Mouse (Mus musculus): Measurements from ENCODE around the gene Rbp2. TPM values are rescaled to one million over a fixed set of nuclear protein-coding genes. Genes with fewer than 3 reads are reported as not detected.

Rbp2 gene
- 0.67 and 1.1 TPM in 2 replicates for polyA plus RNA-seq (2016; fragmentation: Nextera tagmentation; extraction: Ambion mirVana)

DNA sequence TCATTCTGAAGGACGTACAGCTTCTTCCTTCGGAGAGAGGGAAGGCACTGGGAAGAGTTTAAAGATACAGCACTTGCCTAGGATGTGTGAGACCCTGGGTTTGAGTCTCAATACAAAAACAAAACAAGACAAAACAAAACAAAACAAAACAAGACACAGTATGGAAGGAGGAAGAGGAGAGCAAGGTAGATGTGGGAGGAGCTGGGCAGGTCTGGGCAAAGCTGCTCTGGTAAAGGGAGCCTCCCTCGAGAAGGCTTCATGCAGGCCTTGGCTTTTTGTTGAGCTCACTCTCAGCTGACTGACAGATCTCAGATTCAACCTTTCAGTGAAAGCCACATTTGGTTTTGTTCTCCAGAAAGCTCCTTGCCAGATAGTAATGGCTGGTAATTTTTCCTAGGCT, at the start of gene Rbp2:
Gene Rbp2, plus strand, starts transcription at position 301 of the 400 bp plus-strand sequence.
- Histone ChIP-seq H3K27me3 (no peaks in the 10 kb centered on the region), H3K9me3 (replicated peaks) (no peaks in the 10 kb centered on the region), H3K4me3 (no peak within 1 kb of the TSS), H3K36me3 (no peaks in the 10 kb centered on the region), H3K4me2 (replicated peaks) (no peak within 1 kb of the TSS), H3K9ac (no peak within 1 kb of the TSS), H3K4me1 (0 out of 2 replicates have a peak, but pooled peaks cover 2% of the 10 kb centered on the region), H3K27ac (no peak within 1 kb of the TSS)
- no peak for ATAC-seq (ENCODE audit: low FRiP score)
- 83% methylated on average over 3 of the region's 3 CpGs for WGBS

DNA sequence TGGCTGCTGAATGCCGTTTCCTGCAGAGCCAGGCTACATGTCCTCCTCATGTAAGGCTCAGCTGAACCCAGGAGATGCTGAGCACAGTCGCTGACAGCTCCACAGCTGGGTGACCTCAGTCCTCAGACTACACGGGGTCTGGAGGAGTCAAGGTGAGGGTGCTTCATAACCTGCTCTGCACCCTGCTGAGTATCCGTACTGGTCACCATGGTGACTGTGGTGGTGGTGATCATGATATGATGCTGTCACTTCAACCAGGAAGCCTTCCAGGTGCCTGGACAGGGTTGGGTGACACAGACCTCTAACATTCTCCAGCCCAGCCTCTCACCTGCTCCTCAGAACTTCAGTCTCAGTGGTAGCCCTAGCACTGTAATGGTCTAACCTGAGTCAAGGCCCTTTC, 48.1 kb upstream of the Rbp2 start:
- 0 out of 2 replicates have a peak, but pooled peaks cover 4% of the 10 kb centered on the region for H3K36me3 ChIP-seq
- 87% methylated on average over 4 of the region's 4 CpGs for WGBS
- H3K4me1 ChIP-seq = peaks cover 15% of the 10 kb centered on the region
- H3K4me2 ChIP-seq (replicated peaks) = no peak overlapping the region
- no peaks in the 10 kb centered on the region for H3K9me3 ChIP-seq (replicated peaks)
- peaks cover 9% of the 10 kb centered on the region; the same call in 1 of the 2 replicates for H3K27me3 ChIP-seq
- no peak overlapping the region for H3K4me3 ChIP-seq
- H3K9ac ChIP-seq = no peak overlapping the region
- no peak for ATAC-seq (ENCODE audit: low FRiP score)
- H3K27ac ChIP-seq = no peak overlapping the region

DNA sequence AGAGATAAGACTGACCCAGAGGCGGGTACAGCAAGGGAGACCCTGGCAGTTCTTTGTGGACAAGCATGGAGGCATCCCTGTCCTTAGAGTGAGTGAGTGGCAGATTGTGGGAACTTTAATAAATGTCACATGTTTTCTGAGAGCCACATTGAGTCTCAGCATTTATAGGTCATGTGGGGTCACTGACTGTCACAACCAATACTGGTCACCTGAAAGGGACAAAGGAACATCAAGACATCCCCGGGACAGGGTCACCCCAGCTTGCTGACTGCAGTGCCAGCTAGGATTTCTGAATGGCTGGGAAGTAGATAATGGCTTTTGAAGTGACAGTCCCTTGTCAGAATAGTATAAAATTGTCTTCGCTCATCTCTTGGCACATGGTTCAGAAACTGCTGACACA, 46.8 kb upstream of the Rbp2 start:
- H3K36me3 ChIP-seq = 0 out of 2 replicates have a peak, but pooled peaks cover 4% of the 10 kb centered on the region

DNA sequence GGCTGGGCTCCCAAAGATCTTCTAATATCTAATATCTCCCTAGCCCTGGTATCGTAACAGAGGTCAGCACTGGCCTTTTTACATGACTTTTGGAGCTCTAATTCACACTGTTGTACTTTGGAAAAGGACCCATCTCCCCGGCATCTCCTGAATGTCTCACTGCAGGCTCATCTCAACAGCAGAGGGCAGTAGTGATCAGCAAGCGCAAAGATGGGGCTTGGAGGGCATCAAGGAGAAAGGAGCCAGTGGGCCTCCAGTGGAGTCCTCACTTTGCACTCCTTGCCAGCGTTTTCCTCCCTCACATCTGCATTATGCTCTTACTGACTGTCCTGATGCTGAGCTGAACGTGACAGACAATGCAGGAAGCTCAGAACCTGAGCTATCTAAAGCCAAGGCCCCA, 43.3 kb upstream of the Rbp2 start:
- Histone ChIP-seq H3K36me3 (peaks cover 6% of the 10 kb centered on the region; the same call in 1 of the 2 replicates), H3K4me3 (no peak overlapping the region), H3K9me3 (replicated peaks) (no peaks in the 10 kb centered on the region), H3K27ac (no peak overlapping the region), H3K4me2 (replicated peaks) (no peak overlapping the region), H3K4me1 (0 out of 2 replicates have a peak, but pooled peaks cover 3% of the 10 kb centered on the region), H3K9ac (no peak overlapping the region), H3K27me3 (0 out of 2 replicates have a peak, but pooled peaks cover under 1% of the 10 kb centered on the region)
- WGBS = 54% methylated on average over 5 of the region's 5 CpGs
- ATAC-seq (ENCODE audit: low FRiP score) = no peak

More for the DNA sequence above, 46.8 kb upstream of the Rbp2 start:
- Histone ChIP-seq H3K27me3 (peaks cover 9% of the 10 kb centered on the region; the same call in 1 of the 2 replicates), H3K4me1 (peaks cover 5% of the 10 kb centered on the region; the same call in 1 of the 2 replicates), H3K4me2 (replicated peaks) (no peak overlapping the region), H3K27ac (no peak overlapping the region), H3K4me3 (no peak overlapping the region), H3K9me3 (replicated peaks) (no peaks in the 10 kb centered on the region), H3K9ac (no peak overlapping the region)
- no peak for ATAC-seq (ENCODE audit: low FRiP score)
- 54% methylated on average over 3 of the region's 3 CpGs for WGBS

DNA sequence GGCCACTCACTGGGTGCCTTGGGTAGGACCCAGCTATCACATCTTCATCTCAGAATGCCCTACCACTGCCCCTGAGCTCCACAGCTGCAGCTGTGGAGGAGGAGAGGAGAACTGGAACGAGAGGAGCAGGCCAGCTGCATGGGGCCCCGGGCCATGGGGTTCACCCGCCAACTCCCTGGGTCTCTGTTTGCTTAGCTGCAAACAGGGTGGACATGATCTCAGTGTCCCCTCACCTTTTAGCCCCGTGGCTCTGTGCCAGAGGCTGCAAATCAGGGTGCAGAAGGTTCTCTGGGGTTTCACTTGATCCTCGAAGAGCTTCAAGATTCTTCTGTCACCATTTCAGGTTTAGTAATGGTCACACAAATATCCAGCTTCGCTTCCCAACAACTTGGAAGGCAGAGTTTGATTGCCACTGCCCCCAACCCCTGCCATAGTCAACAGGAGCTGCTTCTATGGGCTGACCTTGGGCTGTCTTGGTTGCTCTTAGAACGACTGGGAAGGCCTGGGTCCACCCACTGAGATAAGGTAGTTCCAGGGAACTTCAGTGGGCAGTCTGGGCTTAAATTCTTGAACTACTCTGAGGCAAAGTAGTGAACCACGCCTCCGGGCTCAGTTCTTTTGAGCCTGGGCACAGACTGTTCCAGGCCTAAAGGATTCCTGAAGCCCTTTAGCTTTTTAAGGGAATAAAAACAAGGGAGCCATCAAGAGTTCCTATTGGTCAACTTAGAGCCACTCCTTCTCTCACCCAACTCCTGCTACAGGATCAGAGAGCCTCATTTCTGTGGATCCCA, 40.4 kb upstream of the Rbp2 start:
- no peak overlapping the region for H3K4me3 ChIP-seq
- ATAC-seq (ENCODE audit: low FRiP score) = no peak
- WGBS = 87% methylated on average over 9 of the region's 9 CpGs
- H3K4me2 ChIP-seq (replicated peaks) = no peak overlapping the region
- peaks cover 6% of the 10 kb centered on the region; the same call in 1 of the 2 replicates for H3K36me3 ChIP-seq
- H3K4me1 ChIP-seq = no peaks in the 10 kb centered on the region
- no peak overlapping the region for H3K27ac ChIP-seq
- H3K9me3 ChIP-seq (replicated peaks) = no peaks in the 10 kb centered on the region
- no peaks in the 10 kb centered on the region for H3K27me3 ChIP-seq
- no peak overlapping the region for H3K9ac ChIP-seq

DNA sequence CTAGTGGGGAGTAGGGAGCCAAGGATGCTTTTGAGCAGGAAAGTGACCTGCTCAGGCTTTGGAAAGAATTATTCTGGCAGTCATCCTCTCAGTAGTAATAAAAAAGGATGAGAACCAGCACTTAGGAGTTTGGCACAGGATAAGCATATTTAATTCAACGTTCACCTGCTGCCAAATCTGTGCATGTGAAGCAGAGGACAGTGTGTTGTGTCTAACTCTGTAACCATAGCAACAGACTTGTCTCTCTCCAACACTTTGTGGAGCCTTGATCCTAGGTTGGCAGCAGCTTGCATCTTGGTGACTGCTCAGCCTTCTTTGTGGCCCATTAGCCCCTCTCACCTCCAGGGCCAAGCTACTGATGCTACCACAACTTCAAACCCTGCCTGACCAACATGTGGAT, 34.9 kb upstream of the Rbp2 start:
- Histone ChIP-seq H3K4me3 (no peak overlapping the region), H3K4me1 (no peaks in the 10 kb centered on the region), H3K27ac (no peak overlapping the region), H3K4me2 (replicated peaks) (no peak overlapping the region), H3K27me3 (no peaks in the 10 kb centered on the region), H3K36me3 (no peaks in the 10 kb centered on the region), H3K9me3 (replicated peaks) (no peaks in the 10 kb centered on the region), H3K9ac (no peak overlapping the region)
- WGBS = 74% methylated on average over 1 of the region's 1 CpGs
- ATAC-seq (ENCODE audit: low FRiP score) = no peak

DNA sequence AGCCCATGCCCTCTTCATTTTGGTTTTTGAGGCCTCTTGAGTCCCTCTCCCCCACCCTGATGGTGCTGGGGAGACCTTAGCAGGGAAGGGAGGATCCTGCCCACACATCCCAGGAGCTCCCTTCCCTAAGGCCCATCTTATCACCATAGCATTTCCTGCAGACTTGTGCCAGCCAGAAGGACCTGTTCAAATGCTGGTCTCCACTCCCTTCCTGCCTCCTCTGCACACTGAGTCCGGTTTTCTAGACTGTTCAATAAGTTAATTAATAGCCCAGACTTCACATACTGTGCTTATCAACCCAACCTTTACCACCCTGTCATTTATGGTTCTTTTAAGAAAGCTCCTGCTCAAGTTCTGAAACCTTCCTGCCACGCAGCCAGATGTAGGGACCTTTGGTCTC, 19.2 kb upstream of the Rbp2 start:
- H3K4me1 ChIP-seq = no peaks in the 10 kb centered on the region
- WGBS = 65% methylated on average over 2 of the region's 2 CpGs
- no peaks in the 10 kb centered on the region for H3K9me3 ChIP-seq (replicated peaks)
- H3K36me3 ChIP-seq = no peaks in the 10 kb centered on the region
- ATAC-seq (ENCODE audit: low FRiP score) = no peak
- no peak overlapping the region for H3K27ac ChIP-seq
- H3K4me3 ChIP-seq = no peak overlapping the region
- no peak overlapping the region for H3K9ac ChIP-seq
- no peaks in the 10 kb centered on the region for H3K27me3 ChIP-seq
- no peak overlapping the region for H3K4me2 ChIP-seq (replicated peaks)

DNA sequence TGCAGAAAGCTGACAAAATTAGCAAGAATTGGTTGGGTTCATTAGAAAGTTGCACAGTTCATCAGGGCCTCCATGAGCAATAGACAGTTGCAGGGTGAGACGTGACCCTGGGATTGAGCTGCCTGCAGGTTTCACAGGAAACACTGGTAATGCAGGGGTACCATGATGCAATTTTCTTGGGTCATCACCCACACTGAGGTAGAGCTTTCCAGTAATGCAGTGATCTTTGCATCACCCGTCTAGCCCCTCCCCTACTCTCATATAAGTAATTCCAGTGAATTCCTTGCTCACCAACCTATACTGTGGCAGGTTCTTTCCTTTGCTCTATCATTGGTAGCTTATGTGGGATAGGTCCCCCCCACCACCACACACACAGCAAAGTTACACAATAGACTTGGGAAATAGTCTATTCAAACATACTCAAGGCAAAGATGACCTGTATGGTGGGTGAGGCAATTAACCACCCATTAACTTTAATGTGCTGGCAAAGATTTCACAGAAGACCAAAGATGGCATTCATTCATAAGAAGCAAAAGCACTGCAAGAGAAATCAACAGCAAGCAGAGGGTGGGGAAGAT, 5.7 kb upstream of the Rbp2 start:
- Histone ChIP-seq H3K4me1 (no peaks in the 10 kb centered on the region), H3K4me3 (no peak overlapping the region), H3K9ac (no peak overlapping the region), H3K27me3 (no peaks in the 10 kb centered on the region), H3K4me2 (replicated peaks) (no peak overlapping the region), H3K9me3 (replicated peaks) (no peaks in the 10 kb centered on the region), H3K36me3 (no peaks in the 10 kb centered on the region), H3K27ac (no peak overlapping the region)
- WGBS = 93% methylated on average over 2 of the region's 2 CpGs
- no peak for ATAC-seq (ENCODE audit: low FRiP score)

DNA sequence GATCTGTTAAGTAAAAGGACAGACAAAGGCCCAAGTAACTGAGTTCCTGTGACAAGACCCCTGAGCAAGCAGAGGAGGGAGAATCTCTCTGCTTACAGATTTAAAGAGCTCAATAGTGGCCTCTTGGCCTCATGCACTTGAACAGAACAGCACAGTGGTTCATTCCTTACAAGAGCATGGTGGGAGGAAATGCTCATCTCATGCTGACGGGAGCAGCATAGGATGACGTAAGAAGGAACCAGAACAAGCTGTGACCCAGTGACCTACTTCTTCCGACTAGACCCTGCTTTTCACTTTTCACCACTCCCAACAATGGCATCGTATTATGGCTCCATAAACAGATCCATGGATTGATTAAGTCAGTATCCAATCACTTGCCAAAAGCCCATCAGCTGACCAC, 3.7 kb upstream of the Rbp2 start:
- H3K4me2 ChIP-seq (replicated peaks) = no peak overlapping the region
- H3K27ac ChIP-seq = no peak overlapping the region
- H3K9me3 ChIP-seq (replicated peaks) = no peaks in the 10 kb centered on the region
- no peaks in the 10 kb centered on the region for H3K27me3 ChIP-seq
- no peaks in the 10 kb centered on the region for H3K36me3 ChIP-seq
- no peak overlapping the region for H3K4me3 ChIP-seq
- H3K9ac ChIP-seq = no peak overlapping the region
- WGBS = 57% methylated on average over 4 of the region's 4 CpGs
- no peaks in the 10 kb centered on the region for H3K4me1 ChIP-seq
- ATAC-seq (ENCODE audit: low FRiP score) = no peak

DNA sequence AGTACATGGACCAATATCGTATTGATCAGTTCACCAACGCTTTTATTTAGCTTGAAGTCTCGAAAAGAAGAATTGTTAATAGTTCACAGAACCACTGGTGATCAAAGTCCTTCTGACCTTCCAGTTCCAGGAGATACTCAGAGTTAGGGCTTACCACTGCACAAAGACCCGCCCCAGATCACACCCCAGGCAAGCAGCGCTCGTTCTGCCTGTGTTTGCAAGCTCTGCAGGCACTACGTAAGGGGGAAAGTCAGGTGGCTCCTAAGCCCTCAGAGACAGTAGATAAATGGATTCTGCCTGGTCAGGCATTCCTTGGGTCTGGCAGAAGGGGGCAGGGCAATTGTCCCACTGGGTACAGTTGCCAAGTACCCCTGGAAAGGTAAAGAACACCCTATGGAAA, 895 bp upstream of the Rbp2 start:
- no peak overlapping the region for H3K9ac ChIP-seq
- WGBS = 84% methylated on average over 7 of the region's 7 CpGs

DNA sequence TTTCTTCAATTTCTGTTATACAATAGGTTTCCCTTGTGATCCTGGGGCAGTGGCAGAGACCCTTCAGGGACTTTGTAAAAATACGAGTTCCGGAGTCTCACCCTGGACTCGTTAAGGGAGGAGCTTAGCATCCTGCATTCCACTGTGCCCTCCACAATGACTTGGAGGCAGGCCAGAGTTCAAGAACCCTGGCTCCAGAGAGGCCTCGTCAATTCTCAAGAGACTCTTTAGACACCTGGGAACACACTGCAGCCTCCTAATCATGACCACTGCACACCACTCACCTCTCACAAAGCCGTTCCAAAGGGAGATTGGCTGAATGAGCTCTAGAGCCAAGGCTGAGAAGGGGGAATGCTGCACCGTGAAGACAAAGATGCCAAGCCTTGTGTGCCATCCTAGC, 1.4 kb downstream of the Rbp2 start:
- Histone ChIP-seq H3K4me3 (no peak overlapping the region), H3K9me3 (replicated peaks) (no peaks in the 10 kb centered on the region), H3K4me2 (replicated peaks) (no peak overlapping the region), H3K36me3 (no peaks in the 10 kb centered on the region), H3K4me1 (0 out of 2 replicates have a peak, but pooled peaks cover 2% of the 10 kb centered on the region), H3K27ac (no peak overlapping the region), H3K9ac (no peak overlapping the region), H3K27me3 (no peaks in the 10 kb centered on the region)
- no peak for ATAC-seq (ENCODE audit: low FRiP score)
- 71% methylated on average over 6 of the region's 6 CpGs for WGBS

More for the DNA sequence above, 895 bp upstream of the Rbp2 start:
- Histone ChIP-seq H3K4me3 (no peak overlapping the region), H3K4me2 (replicated peaks) (no peak overlapping the region), H3K9me3 (replicated peaks) (no peaks in the 10 kb centered on the region), H3K27me3 (no peaks in the 10 kb centered on the region), H3K36me3 (no peaks in the 10 kb centered on the region), H3K27ac (no peak overlapping the region), H3K4me1 (0 out of 2 replicates have a peak, but pooled peaks cover 1% of the 10 kb centered on the region)
- no peak for ATAC-seq (ENCODE audit: low FRiP score)

DNA sequence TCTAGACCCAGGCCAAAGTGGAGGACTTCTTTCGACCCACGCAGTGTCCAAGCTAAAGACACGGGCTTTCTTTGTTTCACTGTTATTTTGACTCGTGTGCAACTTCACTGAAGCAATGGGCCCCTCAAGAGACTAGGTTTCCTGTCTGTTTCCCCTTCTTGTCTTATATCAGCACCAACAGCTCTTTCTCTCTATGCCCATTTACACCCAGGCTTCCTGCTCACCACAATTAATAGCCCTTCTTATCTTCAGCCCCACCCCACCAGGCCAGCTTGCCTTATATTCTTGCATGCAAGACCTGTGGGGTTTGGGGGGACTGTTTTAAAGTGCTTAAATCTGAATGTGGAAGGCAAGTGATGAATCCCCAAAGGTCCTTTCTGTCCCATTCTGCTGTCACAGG, 3.6 kb downstream of the Rbp2 start:
- H3K4me1 ChIP-seq = 0 out of 2 replicates have a peak, but pooled peaks cover 2% of the 10 kb centered on the region
- WGBS = 80% methylated on average over 4 of the region's 4 CpGs
- no peak overlapping the region for H3K9ac ChIP-seq
- no peak for ATAC-seq (ENCODE audit: low FRiP score)
- H3K36me3 ChIP-seq = no peaks in the 10 kb centered on the region
- H3K27me3 ChIP-seq = no peaks in the 10 kb centered on the region
- no peak overlapping the region for H3K4me3 ChIP-seq
- H3K4me2 ChIP-seq (replicated peaks) = no peak overlapping the region
- no peak overlapping the region for H3K27ac ChIP-seq
- H3K9me3 ChIP-seq (replicated peaks) = no peaks in the 10 kb centered on the region
